Mouse (Mus musculus): ENCODE results near the gene Ces1g. TPM values are rescaled to one million over a fixed set of nuclear protein-coding genes. Genes with fewer than 3 reads are reported as not detected.

Ces1g gene
- total and polyA plus RNA-seq, 3 experiments = not detected

DNA sequence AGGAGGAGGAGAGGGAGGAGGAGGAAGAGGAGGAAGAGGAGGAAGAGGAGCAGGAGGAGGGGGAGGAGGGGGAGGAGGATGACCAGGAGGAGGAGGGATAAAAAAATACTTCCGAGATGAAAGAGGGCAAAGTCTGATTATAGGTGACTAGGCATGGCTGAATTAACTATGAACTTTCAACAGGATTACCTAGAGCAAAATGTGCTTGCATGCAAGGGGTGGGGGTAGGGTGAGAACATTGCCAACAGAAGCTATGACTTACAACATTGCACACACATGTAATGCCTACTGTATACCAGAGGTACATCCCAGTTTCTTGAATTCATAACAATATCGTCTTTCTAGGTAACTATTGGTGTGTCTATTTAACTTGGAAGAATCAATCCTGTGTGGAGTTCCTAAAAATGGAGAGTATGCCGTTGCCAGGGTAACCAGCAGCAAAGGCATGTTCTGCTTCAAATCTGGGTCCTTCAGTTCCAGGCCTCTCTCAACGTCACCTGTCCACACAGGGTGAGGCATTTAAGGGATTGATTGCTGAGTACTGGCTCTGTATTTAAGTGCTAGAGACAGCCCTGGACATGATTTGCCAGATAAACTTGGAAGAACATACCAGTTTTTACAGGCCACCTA is 58.8 kb downstream of the Ces1g start:
- Histone ChIP-seq H3K27me3 (replicated peaks) (peaks cover 24% of the 10 kb centered on the region), H3K4me1 (ENCODE audit: control insufficient read depth in 1 of 2, insufficient read depth in 2 of 2) (peaks cover 0 to 3% of the 10 kb centered on the region in 2 experiments; a peak in 1 of 4 replicates), H3K27ac (ENCODE audit: insufficient read depth, low read depth) (no peak overlapping the region), H3K4me3 (replicated peaks in 1 of 3; ENCODE audit: low read depth in 2 of 3, low read length in 2 of 3, poor library complexity in 1 of 3) (no peak overlapping the region), H3K9ac (ENCODE audit: insufficient read depth, low read depth) (no peak overlapping the region), H3K4me2 (ENCODE audit: insufficient read depth, low read depth, poor library complexity, severe bottlenecking) (no peak overlapping the region), H3K79me2 (replicated peaks; ENCODE audit: control insufficient read depth, extremely low read depth, insufficient read depth, poor library complexity, severe bottlenecking) (no peaks in the 10 kb centered on the region), H3K36me3 (replicated peaks in 1 of 2; ENCODE audit: control insufficient read depth in 1 of 2, insufficient read depth in 1 of 2, low read length in 1 of 2) (no peaks in the 10 kb centered on the region), H3K9me3 (replicated peaks; ENCODE audit: low read length) (no peaks in the 10 kb centered on the region)
- no peak for DNase-seq (ENCODE audit: extremely low read depth)
- TF ChIP-seq POLR2A (IDR thresholded peaks at IDR 0.05; ENCODE audit: low read depth, low read length) (no peak), USF2 (conservative IDR thresholded peaks at IDR 0.05; ENCODE audit: low read depth, low read length) (no peak), ELF1 (IDR thresholded peaks at IDR 0.05; ENCODE audit: low read depth, low read length) (no peak), MXI1 (IDR thresholded peaks at IDR 0.05; ENCODE audit: low read depth, low read length) (no peak), SIN3A (IDR thresholded peaks at IDR 0.05; ENCODE audit: low read length) (no peak), USF1 (IDR thresholded peaks at IDR 0.05; ENCODE audit: low read depth, low read length) (no peak), BHLHE40 (IDR thresholded peaks at IDR 0.05; ENCODE audit: low read depth, low read length) (no peak), MEF2A (IDR thresholded peaks at IDR 0.05; ENCODE audit: borderline replicate concordance, low read depth, low read length) (no peak), E2F4 (IDR thresholded peaks at IDR 0.05; ENCODE audit: insufficient replicate concordance, low read depth, low read length) (no peak), MYC (IDR thresholded peaks at IDR 0.05; ENCODE audit: low read depth, low read length) (no peak), NELFE (IDR thresholded peaks at IDR 0.05; ENCODE audit: low read depth, low read length) (no peak), CTCF (conservative IDR thresholded peaks at IDR 0.05 in 1 of 2, IDR thresholded peaks at IDR 0.05 in 1 of 2; ENCODE audit: low read depth in 2 of 2, low read length in 2 of 2) (no peak)
- dilution Hi-C loops (cut with MboI; ENCODE audit: extremely low pct_ligation_motif_present, extremely low pct_unique_long_range_greater_than_20kb, low sequenced_read_pairs) = no loop called here
- in situ Hi-C loops (cut with MboI; ENCODE audit: low pct_ligation_motif_present, low pct_unique_long_range_greater_than_20kb, low sequenced_read_pairs) = no loop called here

DNA sequence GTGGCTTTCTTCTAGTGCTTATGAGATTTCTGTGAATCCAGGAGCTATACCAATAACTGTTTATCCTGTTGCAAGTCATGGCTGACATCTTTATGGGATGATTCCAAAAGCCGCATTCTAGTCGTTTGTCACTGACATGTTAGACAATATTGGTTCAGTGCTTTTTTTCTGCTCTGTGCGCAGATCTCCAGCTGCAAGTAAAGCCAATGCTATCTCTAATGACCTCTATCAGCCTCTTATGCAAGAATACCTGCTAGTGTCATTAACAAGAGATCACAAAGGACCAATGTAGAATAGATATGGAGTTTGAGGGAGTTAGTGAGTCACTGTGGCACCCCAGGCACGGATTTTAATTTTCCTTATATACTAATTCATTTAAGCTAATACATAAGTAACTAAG is 62.5 kb downstream of the Ces1g start:
- TF ChIP-seq MEF2A (IDR thresholded peaks at IDR 0.05; ENCODE audit: borderline replicate concordance, low read depth, low read length) = no peak
- TF ChIP-seq EP300 (IDR thresholded peaks at IDR 0.05; ENCODE audit: low read length) = no peak
- TF ChIP-seq MXI1 (IDR thresholded peaks at IDR 0.05; ENCODE audit: low read depth, low read length) = no peak
- TF ChIP-seq JUN (IDR thresholded peaks at IDR 0.05; ENCODE audit: insufficient read depth, low read depth, low read length) = no peak
- TF ChIP-seq CHD1 (IDR thresholded peaks at IDR 0.05; ENCODE audit: low read depth, low read length) = no peak
- TF ChIP-seq CTCF (conservative IDR thresholded peaks at IDR 0.05 in 1 of 2, IDR thresholded peaks at IDR 0.05 in 1 of 2; ENCODE audit: low read depth in 2 of 2, low read length in 2 of 2) = no peak
- TF ChIP-seq UBTF (IDR thresholded peaks at IDR 0.05; ENCODE audit: low read depth, low read length) = no peak
- no peak for TF ChIP-seq GABPA (IDR thresholded peaks at IDR 0.05; ENCODE audit: insufficient replicate concordance, low read depth, low read length)
- TF ChIP-seq MAZ (IDR thresholded peaks at IDR 0.05; ENCODE audit: low read depth, low read length) = no peak
- TF ChIP-seq PAX5 (IDR thresholded peaks at IDR 0.05; ENCODE audit: low read length) = no peak
- no peak for TF ChIP-seq E2F4 (IDR thresholded peaks at IDR 0.05; ENCODE audit: insufficient replicate concordance, low read depth, low read length)
- TF ChIP-seq RCOR1 (conservative IDR thresholded peaks at IDR 0.05; ENCODE audit: low read depth, low read length) = no peak
- TF ChIP-seq RAD21 (IDR thresholded peaks at IDR 0.05; ENCODE audit: low read depth, low read length) = no peak
- no peak for TF ChIP-seq CHD2 (IDR thresholded peaks at IDR 0.05; ENCODE audit: low read length)
- TF ChIP-seq JUND (conservative IDR thresholded peaks at IDR 0.05; ENCODE audit: low read depth, low read length) = no peak
- no peak for TF ChIP-seq USF2 (conservative IDR thresholded peaks at IDR 0.05; ENCODE audit: low read depth, low read length)
- no peak for TF ChIP-seq NRF1 (IDR thresholded peaks at IDR 0.05; ENCODE audit: low read depth, low read length)
- no peak for TF ChIP-seq ZMIZ1 (IDR thresholded peaks at IDR 0.05; ENCODE audit: low read depth, low read length)
- no peaks in the 10 kb centered on the region for H3K9me3 ChIP-seq (replicated peaks; ENCODE audit: low read length)
- H3K36me3 ChIP-seq (replicated peaks in 1 of 2; ENCODE audit: control insufficient read depth in 1 of 2, insufficient read depth in 1 of 2, low read length in 1 of 2) = no peaks in the 10 kb centered on the region
- dilution Hi-C loops (cut with MboI; ENCODE audit: extremely low pct_ligation_motif_present, extremely low pct_unique_long_range_greater_than_20kb, low sequenced_read_pairs) (no loop called here), in situ Hi-C loops (cut with MboI; ENCODE audit: low pct_ligation_motif_present, low pct_unique_long_range_greater_than_20kb, low sequenced_read_pairs) (no loop called here)
- H3K4me2 ChIP-seq (ENCODE audit: insufficient read depth, low read depth, poor library complexity, severe bottlenecking) = no peak overlapping the region
- H3K9ac ChIP-seq (ENCODE audit: insufficient read depth, low read depth) = no peak overlapping the region
- H3K79me2 ChIP-seq (replicated peaks; ENCODE audit: control insufficient read depth, extremely low read depth, insufficient read depth, poor library complexity, severe bottlenecking) = no peaks in the 10 kb centered on the region
- no peak overlapping the region for H3K27ac ChIP-seq (ENCODE audit: insufficient read depth, low read depth)
- DNase-seq (ENCODE audit: extremely low read depth) = no peak
- peaks cover 50% of the 10 kb centered on the region for H3K27me3 ChIP-seq (replicated peaks)
- no peak overlapping the region for H3K4me3 ChIP-seq (replicated peaks in 1 of 3; ENCODE audit: low read depth in 2 of 3, low read length in 2 of 3, poor library complexity in 1 of 3)
- peaks cover 0 to 6% of the 10 kb centered on the region in 2 experiments; a peak in 1 of 4 replicates for H3K4me1 ChIP-seq (ENCODE audit: control insufficient read depth in 1 of 2, insufficient read depth in 2 of 2)

Data from CH12.LX (cell line).